Mouse (Mus musculus) heart, embryonic 10.5 days (tissue): ENCODE measurements around the gene Lmntd1. TPM values are rescaled to one million over a fixed set of nuclear protein-coding genes. Genes with fewer than 3 reads are reported as not detected.

Experiments used
- DNase-seq: peaks from one replicate; pipeline ENCODE4 v3.0.0-alpha.2; 2017; ENCODE audit warnings: low spot score
- H3K27ac ChIP-seq: fragments of 300-500 bp; sonication (generic); 2 replicates; pipeline ENCODE4 v1.5.1; 2016; ENCODE audit warnings: mild to moderate bottlenecking
- H3K27me3 ChIP-seq: fragments of 300-500 bp; sonication (generic); 2 replicates; pipeline ENCODE4 v1.6.1; 2016; ENCODE audit warnings: mild to moderate bottlenecking; ENCODE audit not compliant: poor library complexity, insufficient read depth, severe bottlenecking
- H3K36me3 ChIP-seq: fragments of 300-500 bp; sonication (generic); 2 replicates; pipeline ENCODE4 v1.6.1; 2016; ENCODE audit warnings: mild to moderate bottlenecking, moderate library complexity
- H3K4me1 ChIP-seq: fragments of 300-500 bp; sonication (generic); 2 replicates; pipeline ENCODE4 v1.6.1; 2016; ENCODE audit warnings: mild to moderate bottlenecking
- H3K4me3 ChIP-seq: fragments of 300-500 bp; sonication (generic); 2 replicates; pipeline ENCODE4 v1.5.1; 2016; ENCODE audit warnings: mild to moderate bottlenecking, moderate library complexity
- H3K9me3 ChIP-seq: fragments of 300-500 bp; sonication (generic); 2 replicates; pipeline ENCODE4 v1.6.1; 2016; ENCODE audit warnings: mild to moderate bottlenecking, moderate library complexity
- WGBS: fragments of 180-500 bp; shearing (Covaris S2); methylation state at CpG from one replicate; pipeline ENCODE4 v1.1.7; 2016; 5-methylcytosine and 5-hydroxymethylcytosine counted together
- polyA plus RNA-seq: library from polyadenylated mRNA; unstranded; fragments of >200 nt; fragmentation: Nextera tagmentation; extraction: Ambion mirVana; gene quantifications from 2 replicates; pipeline ENCODE4 v1.2.1, GENCODE M21; 2016

Lmntd1 gene
- 2.3 and 3.6 TPM in 2 replicates for polyA plus RNA-seq

DNA sequence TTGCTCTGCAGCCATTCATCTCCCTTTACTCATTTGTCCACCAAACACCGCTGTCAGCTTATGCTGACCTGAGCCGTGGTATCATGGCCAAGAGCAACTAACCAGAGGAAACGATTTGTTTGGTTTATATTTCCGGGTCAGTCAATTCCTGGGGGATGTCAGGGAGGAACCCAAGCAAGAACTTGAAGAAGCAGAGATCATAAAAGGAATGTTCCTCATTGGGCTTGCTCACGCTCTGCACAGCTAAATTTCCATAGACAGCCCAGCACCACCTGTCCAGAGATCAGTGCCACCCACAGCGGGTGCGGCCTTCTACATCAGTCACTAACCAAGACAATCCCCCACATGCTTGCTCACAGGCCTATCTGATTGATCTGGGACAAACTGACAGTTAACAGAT lies at the start of gene Lmntd1:
Gene Lmntd1, minus strand, starts transcription at position 101 of the 400 bp plus-strand sequence.
- H3K4me3 ChIP-seq, result no peak within 1 kb of the TSS
- WGBS, result 74% methylated on average over 7 of the region's 7 CpGs
- 0 out of 2 replicates have a peak, but pooled peaks cover 6% of the 10 kb centered on the region for H3K4me1 ChIP-seq
- no peak within 1 kb of the TSS for H3K27ac ChIP-seq
- H3K27me3 ChIP-seq, result 0 out of 2 replicates have a peak, but pooled peaks cover 4% of the 10 kb centered on the region
- no peak for DNase-seq
- no peaks in the 10 kb centered on the region for H3K36me3 ChIP-seq
- H3K9me3 ChIP-seq, result no peaks in the 10 kb centered on the region

GRCm38 (mm10) chr6:145660943-145661342 lies 46.8 kb upstream of the Lmntd1 start:
- no peak overlapping the region for H3K27ac ChIP-seq
- no peaks in the 10 kb centered on the region for H3K27me3 ChIP-seq
- WGBS, result 78% methylated on average over 11 of the region's 11 CpGs
- H3K4me3 ChIP-seq, result no peak overlapping the region
- H3K36me3 ChIP-seq, result no peaks in the 10 kb centered on the region
- DNase-seq, result peak; percentile 66
- H3K9me3 ChIP-seq, result no peaks in the 10 kb centered on the region
- 0 out of 2 replicates have a peak, but pooled peaks cover 6% of the 10 kb centered on the region for H3K4me1 ChIP-seq

DNA sequence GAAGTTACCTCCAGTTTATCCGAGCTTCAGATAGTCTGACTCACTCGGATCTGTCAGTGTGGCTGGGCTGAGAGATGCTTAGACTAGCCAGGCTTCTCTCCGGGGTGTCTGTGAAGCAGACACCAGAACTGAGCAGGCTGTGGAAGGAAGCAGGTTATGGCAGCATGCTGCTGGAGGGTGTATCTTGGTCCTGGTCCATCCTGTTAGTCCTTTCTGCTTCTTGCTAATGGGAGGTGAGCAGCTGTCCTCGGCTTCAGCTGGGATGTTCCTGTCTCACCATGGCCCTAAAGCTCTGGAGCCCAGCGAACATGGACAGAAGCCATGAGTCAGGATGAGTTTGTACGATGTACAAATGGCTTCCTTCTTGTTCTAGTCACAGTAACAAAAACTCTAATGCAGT lies 45.0 kb upstream of the Lmntd1 start:
- H3K4me3 ChIP-seq, result no peak overlapping the region
- no peaks in the 10 kb centered on the region for H3K27me3 ChIP-seq
- H3K9me3 ChIP-seq, result no peaks in the 10 kb centered on the region
- DNase-seq, result peak; percentile 72
- no peaks in the 10 kb centered on the region for H3K36me3 ChIP-seq
- H3K4me1 ChIP-seq, result 0 out of 2 replicates have a peak, but pooled peaks cover 3% of the 10 kb centered on the region
- WGBS, result 66% methylated on average over 6 of the region's 6 CpGs
- H3K27ac ChIP-seq, result no peak overlapping the region

DNA sequence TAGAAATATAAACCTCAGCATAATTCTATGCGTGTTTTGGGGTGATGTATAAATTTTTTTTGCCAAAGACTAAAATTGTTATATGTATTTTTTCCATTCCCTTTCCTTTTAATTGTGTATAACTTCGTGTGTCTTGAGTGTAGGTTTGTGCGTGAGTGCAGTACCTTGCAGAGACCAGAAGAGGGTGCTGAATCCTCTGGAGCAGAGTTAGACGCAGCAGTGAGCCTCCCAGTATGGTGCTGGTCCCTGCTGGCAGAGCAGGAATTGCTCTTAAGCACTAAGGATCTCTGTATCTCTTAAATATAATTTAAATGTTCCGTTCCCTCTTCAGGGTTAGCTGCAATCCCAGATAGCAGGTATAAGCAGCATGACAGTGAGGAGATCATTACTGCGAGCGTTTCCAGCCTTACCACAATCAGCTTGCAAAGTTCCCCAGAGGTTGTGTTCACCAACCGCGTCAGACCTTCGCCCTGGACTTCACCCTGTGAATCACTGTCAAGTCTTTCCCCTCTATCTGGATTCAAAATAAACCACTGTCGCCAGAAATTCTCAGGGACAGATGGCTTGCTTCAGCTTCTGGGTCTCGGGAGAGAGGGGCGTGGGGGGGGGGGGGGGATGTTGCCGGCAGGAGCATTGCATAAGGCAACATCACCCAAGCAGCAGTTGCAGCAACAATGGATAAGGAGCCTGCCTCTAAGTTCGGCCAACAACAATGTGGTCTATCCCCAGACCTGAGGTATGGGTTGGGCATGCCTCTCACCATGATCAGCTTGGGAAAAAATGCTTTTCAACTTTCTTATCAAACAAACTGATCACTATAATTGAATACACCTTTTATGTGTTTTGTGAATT lies 42.8 kb upstream of the Lmntd1 start:
- Histone ChIP-seq H3K9me3 (no peaks in the 10 kb centered on the region), H3K4me3 (no peak overlapping the region), H3K36me3 (no peaks in the 10 kb centered on the region), H3K27ac (no peak overlapping the region), H3K27me3 (no peaks in the 10 kb centered on the region), H3K4me1 (peaks cover 5% of the 10 kb centered on the region; the same call in 1 of the 2 replicates)
- DNase-seq, result no peak
- WGBS, result 77% methylated on average over 15 of the region's 15 CpGs

DNA sequence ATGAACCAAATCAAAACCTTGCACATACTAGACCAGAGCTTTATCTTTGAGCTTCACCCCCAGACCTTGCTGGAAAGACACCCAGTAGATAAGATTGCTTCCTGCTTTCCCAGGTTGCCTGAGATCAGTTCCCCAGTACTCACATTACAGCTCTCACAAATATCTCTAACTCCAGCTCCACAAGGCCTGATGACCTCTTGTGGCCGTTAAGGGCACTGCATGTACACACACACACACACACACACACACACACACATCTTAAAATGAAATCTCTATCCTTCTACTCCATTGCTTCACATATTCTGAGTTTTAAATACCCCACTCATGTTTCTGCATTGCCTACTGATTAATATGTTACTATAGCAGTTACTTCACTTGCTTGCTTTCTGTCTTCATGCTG lies 41.6 kb upstream of the Lmntd1 start:
- H3K9me3 ChIP-seq, result no peaks in the 10 kb centered on the region
- WGBS, result 90% methylated on average over 1 of the region's 1 CpGs
- no peaks in the 10 kb centered on the region for H3K36me3 ChIP-seq
- no peak overlapping the region for H3K4me3 ChIP-seq
- peak; percentile 61 for DNase-seq
- H3K27me3 ChIP-seq, result no peaks in the 10 kb centered on the region
- no peak overlapping the region for H3K27ac ChIP-seq
- peaks cover 11% of the 10 kb centered on the region; the same call in 1 of the 2 replicates for H3K4me1 ChIP-seq

GRCm38 (mm10) chr6:145654062-145654836 lies 40.1 kb upstream of the Lmntd1 start:
- no peaks in the 10 kb centered on the region for H3K36me3 ChIP-seq
- no peak overlapping the region for H3K27ac ChIP-seq
- H3K4me1 ChIP-seq, result peaks cover 11% of the 10 kb centered on the region; the same call in 1 of the 2 replicates
- H3K27me3 ChIP-seq, result no peaks in the 10 kb centered on the region
- H3K4me3 ChIP-seq, result no peak overlapping the region
- WGBS, result 83% methylated on average over 8 of the region's 8 CpGs
- peak; percentile 25 for DNase-seq
- H3K9me3 ChIP-seq, result no peaks in the 10 kb centered on the region

DNA sequence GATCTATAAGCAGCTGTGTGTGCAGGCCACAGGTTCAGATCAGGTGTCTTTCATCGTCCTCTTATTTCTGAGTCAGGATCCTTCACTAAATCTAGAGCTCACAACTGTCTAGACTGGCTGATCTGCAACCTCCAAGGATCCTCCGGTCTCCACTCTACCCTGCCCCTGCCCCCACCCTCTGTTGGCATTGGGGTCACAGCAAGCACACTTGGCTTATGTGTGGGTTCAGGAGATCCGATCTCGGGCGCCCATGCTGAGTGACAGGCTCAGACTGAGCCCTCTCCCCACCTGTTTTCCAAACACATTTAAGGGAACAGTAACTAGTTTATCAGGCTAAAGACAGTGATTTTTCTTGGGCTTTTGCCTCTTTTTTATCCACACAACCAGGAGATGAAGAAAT lies 39.5 kb upstream of the Lmntd1 start:
- H3K27ac ChIP-seq, result no peak overlapping the region
- H3K27me3 ChIP-seq, result no peaks in the 10 kb centered on the region
- no peak overlapping the region for H3K4me3 ChIP-seq
- peaks cover 8% of the 10 kb centered on the region; the same call in 1 of the 2 replicates for H3K4me1 ChIP-seq
- H3K36me3 ChIP-seq, result no peaks in the 10 kb centered on the region
- peak; percentile 56 for DNase-seq
- WGBS, result 85% methylated on average over 5 of the region's 5 CpGs
- no peaks in the 10 kb centered on the region for H3K9me3 ChIP-seq

DNA sequence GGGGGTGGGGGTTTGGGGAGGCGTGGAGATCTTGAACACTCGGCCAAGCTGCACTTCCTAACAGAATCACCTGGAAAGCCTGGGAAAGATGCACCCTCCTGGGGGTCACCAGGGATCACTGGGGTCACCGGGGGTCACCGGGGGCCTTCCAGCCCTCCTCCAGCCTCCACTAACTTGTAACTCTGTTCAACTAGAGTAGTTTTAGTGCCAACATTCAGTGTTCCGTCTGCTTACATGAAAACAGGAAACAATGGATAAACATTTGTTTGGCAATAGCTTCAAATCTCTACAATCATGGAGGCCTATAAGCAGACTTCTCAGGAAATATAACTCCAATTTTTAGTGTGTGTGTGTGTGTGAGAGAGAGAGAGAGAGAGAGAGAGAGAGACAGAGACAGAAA lies 38.9 kb upstream of the Lmntd1 start:
- H3K36me3 ChIP-seq, result no peaks in the 10 kb centered on the region
- no peak overlapping the region for H3K4me3 ChIP-seq
- 82% methylated on average over 5 of the region's 5 CpGs for WGBS
- H3K27me3 ChIP-seq, result no peaks in the 10 kb centered on the region
- no peaks in the 10 kb centered on the region for H3K9me3 ChIP-seq
- H3K4me1 ChIP-seq, result peaks cover 8% of the 10 kb centered on the region; the same call in 1 of the 2 replicates
- no peak for DNase-seq
- no peak overlapping the region for H3K27ac ChIP-seq

GRCm38 (mm10) chr6:145651976-145652375 lies 37.9 kb upstream of the Lmntd1 start:
- 48% methylated on average over 2 of the region's 2 CpGs for WGBS
- Histone ChIP-seq H3K4me1 (peaks cover 8% of the 10 kb centered on the region; the same call in 1 of the 2 replicates), H3K27me3 (no peaks in the 10 kb centered on the region)

GRCm38 (mm10) chr6:145640971-145641506 lies 26.9 kb upstream of the Lmntd1 start:
- DNase-seq, result no peak
- Histone ChIP-seq H3K27ac (no peak overlapping the region), H3K4me3 (no peak overlapping the region), H3K9me3 (no peaks in the 10 kb centered on the region), H3K36me3 (no peaks in the 10 kb centered on the region), H3K27me3 (no peaks in the 10 kb centered on the region), H3K4me1 (peaks cover 5% of the 10 kb centered on the region; the same call in 1 of the 2 replicates)
- WGBS, result 81% methylated on average over 4 of the region's 4 CpGs

More at GRCm38 (mm10) chr6:145651976-145652375, 37.9 kb upstream of the Lmntd1 start:
- no peak overlapping the region for H3K27ac ChIP-seq
- H3K9me3 ChIP-seq, result no peaks in the 10 kb centered on the region
- DNase-seq, result peak; percentile 74
- H3K36me3 ChIP-seq, result no peaks in the 10 kb centered on the region
- H3K4me3 ChIP-seq, result no peak overlapping the region

DNA sequence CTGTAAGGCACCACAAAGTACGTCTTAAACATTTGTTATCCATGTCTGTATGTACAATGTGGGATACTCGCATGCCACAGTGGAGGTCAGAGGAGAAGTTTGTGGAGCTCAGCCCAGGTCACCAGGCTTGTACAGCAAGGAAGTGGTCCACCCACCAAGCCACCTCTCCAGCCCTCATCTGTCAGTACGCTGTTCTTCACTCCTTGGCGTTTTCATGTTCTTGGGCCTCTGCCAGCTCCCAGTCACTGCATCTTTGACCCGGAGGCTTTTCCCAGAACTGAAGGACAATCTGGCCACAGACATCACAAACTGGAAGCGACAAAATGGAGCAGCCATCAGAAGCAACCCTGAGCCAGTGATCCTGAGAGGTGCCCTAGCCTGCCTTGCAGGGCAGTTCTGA lies 24.1 kb upstream of the Lmntd1 start:
- 68% methylated on average over 6 of the region's 6 CpGs for WGBS
- peak overlapping the region; percentile 42; the same call in 1 of the 2 replicates for H3K27ac ChIP-seq
- DNase-seq, result no peak
- H3K36me3 ChIP-seq, result no peaks in the 10 kb centered on the region
- H3K4me1 ChIP-seq, result peaks cover 5% of the 10 kb centered on the region; the same call in 1 of the 2 replicates
- H3K4me3 ChIP-seq, result no peak overlapping the region
- no peaks in the 10 kb centered on the region for H3K27me3 ChIP-seq
- no peaks in the 10 kb centered on the region for H3K9me3 ChIP-seq

GRCm38 (mm10) chr6:145636682-145637081 lies 22.6 kb upstream of the Lmntd1 start:
- Histone ChIP-seq H3K27me3 (no peaks in the 10 kb centered on the region), H3K36me3 (no peaks in the 10 kb centered on the region), H3K4me1 (peaks cover 5% of the 10 kb centered on the region; the same call in 1 of the 2 replicates), H3K9me3 (0 out of 2 replicates have a peak, but pooled peaks cover 3% of the 10 kb centered on the region), H3K4me3 (no peak overlapping the region), H3K27ac (no peak overlapping the region)
- 72% methylated on average over 4 of the region's 4 CpGs for WGBS
- no peak for DNase-seq
